Mouse (Mus musculus) ES-E14 (cell line): ENCODE measurements around the gene Prkcb. TPM values are rescaled to one million over a fixed set of nuclear protein-coding genes. Genes with fewer than 3 reads are reported as not detected.

Source experiments
- DNase-seq: peaks from one replicate; pipeline ENCODE4 v3.0.0-alpha.2; 2013; ENCODE audit warnings: low read depth, low spot score
- H3K27ac ChIP-seq: 2 replicates; pipeline ENCODE4 v1.5.1; 2012; ENCODE audit warnings: low read depth, mild to moderate bottlenecking, low read length, moderate library complexity, mixed read lengths; ENCODE audit not compliant: poor library complexity, insufficient read depth, severe bottlenecking
- H3K36me3 ChIP-seq: 2 replicates; pipeline ENCODE4 v1.6.1; 2012; ENCODE audit warnings: mild to moderate bottlenecking, low read length, moderate library complexity, mixed read lengths; ENCODE audit not compliant: control insufficient read depth, poor library complexity, insufficient read depth, severe bottlenecking
- H3K4me1 ChIP-seq, 2 experiments: fragments of 150-350 bp in 1 of 2; sonication (generic) in 1 of 2; 2 replicates each; pipeline ENCODE4 v1.6.1; 2012; ENCODE audit warnings: low read length in 2 of 2, mild to moderate bottlenecking in 1 of 2, mixed read lengths in 1 of 2; ENCODE audit not compliant: control insufficient read depth in 2 of 2, insufficient read depth in 2 of 2, poor library complexity in 1 of 2
- H3K4me3 ChIP-seq, 2 experiments: fragments of 150-350 bp in 1 of 2; sonication (generic) in 1 of 2; 2 replicates each; pipeline ENCODE4 v1.5.1; 2012; ENCODE audit warnings: low read length in 2 of 2, low read depth in 1 of 2, mild to moderate bottlenecking in 1 of 2, mixed read lengths in 1 of 2; ENCODE audit not compliant: insufficient read depth in 1 of 2, poor library complexity in 1 of 2, severe bottlenecking in 1 of 2
- H3K9ac ChIP-seq: 2 replicates; pipeline ENCODE4 v1.6.1; 2012; ENCODE audit warnings: low read depth, mild to moderate bottlenecking, low read length, mixed read lengths; ENCODE audit not compliant: poor library complexity, insufficient read depth, severe bottlenecking
- H3K9me3 ChIP-seq: fragments of 150-350 bp; sonication (generic); 2 replicates; pipeline ENCODE4 v1.6.1; 2012; ENCODE audit warnings: low read depth, mild to moderate bottlenecking, low read length; ENCODE audit not compliant: control insufficient read depth, insufficient read depth
- CHD2 ChIP-seq: IDR thresholded peaks from 2 replicates; pipeline ENCODE4 v1.6.1; 2014; ENCODE audit warnings: mild to moderate bottlenecking, low read depth, low read length, inconsistent platforms
- HCFC1 ChIP-seq: IDR thresholded peaks from 2 replicates; pipeline ENCODE4 v1.6.1; 2012; ENCODE audit warnings: low read length, inconsistent platforms, borderline replicate concordance; ENCODE audit not compliant: insufficient read depth
- MAFK ChIP-seq: IDR thresholded peaks from 2 replicates; pipeline ENCODE4 v1.6.1; 2014; ENCODE audit warnings: mild to moderate bottlenecking, low read depth, low read length, inconsistent platforms; ENCODE audit not compliant: insufficient read depth
- ZC3H11A ChIP-seq: IDR thresholded peaks from 2 replicates; pipeline ENCODE4 v1.6.1; 2012; ENCODE audit warnings: low read depth, mild to moderate bottlenecking, inconsistent platforms, low read length, borderline replicate concordance
- ZNF384 ChIP-seq: IDR thresholded peaks from 2 replicates; pipeline ENCODE4 v1.6.1; 2012; ENCODE audit warnings: low read depth, low read length, inconsistent platforms
- in situ Hi-C, 2 experiments: fragments of 600-800 bp; cut with MboI; formaldehyde crosslinking; loops; one replicate each; pipeline ENCODE4 v1.15.1; 2025; ENCODE audit warnings: low sequenced_read_pairs in 2 of 2, inconsistent platforms in 1 of 2; ENCODE audit not compliant: unreplicated experiment in 2 of 2
- total RNA-seq: library from RNA; depleted of rRNA; stranded (reverse); fragments of 300-350 nt; gene quantifications from 2 replicates; pipeline ENCODE4 v1.2.3, GENCODE M21; 2012

Prkcb gene
- total RNA-seq, 1 experiment = 6.1 TPM

GRCm38 (mm10) chr7:122429134-122429533 lies 140.6 kb downstream of the Prkcb start:
- DNase-seq = no peak
- Histone ChIP-seq H3K4me1 (no peaks in the 10 kb centered on the region), H3K36me3 (no peaks in the 10 kb centered on the region), H3K27ac (no peak overlapping the region), H3K9ac (no peak overlapping the region), H3K9me3 (no peaks in the 10 kb centered on the region), H3K4me3 (no peak overlapping the region)
- no peak for TF ChIP-seq HCFC1
- no peak for TF ChIP-seq CHD2
- no peak for TF ChIP-seq ZC3H11A
- TF ChIP-seq MAFK = no peak
- no peak for TF ChIP-seq ZNF384
- in situ Hi-C loops = no loop called here

GRCm38 (mm10) chr7:122432401-122432800 lies 143.8 kb downstream of the Prkcb start:
- Histone ChIP-seq H3K27ac (no peak overlapping the region), H3K36me3 (no peaks in the 10 kb centered on the region), H3K4me1 (no peaks in the 10 kb centered on the region), H3K9ac (no peak overlapping the region), H3K9me3 (no peaks in the 10 kb centered on the region), H3K4me3 (no peak overlapping the region)
- DNase-seq = no peak
- in situ Hi-C loops = no loop called here
- no peak for TF ChIP-seq HCFC1
- TF ChIP-seq ZC3H11A = no peak
- no peak for TF ChIP-seq ZNF384
- no peak for TF ChIP-seq CHD2
- no peak for TF ChIP-seq MAFK

GRCm38 (mm10) chr7:122433377-122433776 lies 144.8 kb downstream of the Prkcb start:
- H3K9ac ChIP-seq = no peak overlapping the region
- in situ Hi-C loops = no loop called here
- H3K4me3 ChIP-seq = no peak overlapping the region
- no peaks in the 10 kb centered on the region for H3K9me3 ChIP-seq
- H3K36me3 ChIP-seq = no peaks in the 10 kb centered on the region
- no peak overlapping the region for H3K27ac ChIP-seq
- no peaks in the 10 kb centered on the region for H3K4me1 ChIP-seq
- TF ChIP-seq CHD2 (no peak), ZC3H11A (no peak), ZNF384 (no peak), HCFC1 (no peak), MAFK (no peak)
- DNase-seq = no peak

GRCm38 (mm10) chr7:122434941-122435340 lies 146.4 kb downstream of the Prkcb start:
- Histone ChIP-seq H3K27ac (no peak overlapping the region), H3K4me3 (no peak overlapping the region), H3K9me3 (no peaks in the 10 kb centered on the region), H3K9ac (no peak overlapping the region), H3K4me1 (no peaks in the 10 kb centered on the region; a peak in 1 of 4 replicates), H3K36me3 (no peaks in the 10 kb centered on the region)
- no peak for TF ChIP-seq ZNF384
- TF ChIP-seq ZC3H11A = no peak
- no peak for TF ChIP-seq HCFC1
- TF ChIP-seq MAFK = no peak
- TF ChIP-seq CHD2 = no peak
- DNase-seq = no peak
- in situ Hi-C loops = no loop called here

- Histone ChIP-seq H3K9ac (no peak overlapping the region), H3K27ac (no peak overlapping the region), H3K4me1 (no peaks in the 10 kb centered on the region; a peak in 1 of 4 replicates), H3K36me3 (no peaks in the 10 kb centered on the region), H3K4me3 (no peak overlapping the region), H3K9me3 (no peaks in the 10 kb centered on the region)
- DNase-seq = no peak
- no peak for TF ChIP-seq MAFK
- TF ChIP-seq ZNF384 = no peak
- no peak for TF ChIP-seq ZC3H11A
- no peak for TF ChIP-seq HCFC1
- TF ChIP-seq CHD2 = no peak
- in situ Hi-C loops = no loop called here
Observed at GRCm38 (mm10) chr7:122435561-122435960, 147.0 kb downstream of the Prkcb start.
